Mouse (Mus musculus) heart, embryonic 12.5 days (tissue): Measurements from ENCODE around the gene Rad51b. TPM values are rescaled to one million over a fixed set of nuclear protein-coding genes. Genes with fewer than 3 reads are reported as not detected.

Source experiments
- ATAC-seq: fragments of 200-750 bp; cut with Nextera tagmentation; 2 replicates; pipeline ENCODE4 v1.8.0; 2017; ENCODE audit warnings: moderate TSS enrichment, moderate library complexity; ENCODE audit not compliant: insufficient number of reproducible peaks, low FRiP score
- H3K27ac ChIP-seq: fragments of 300-500 bp; sonication (generic); 2 replicates; pipeline ENCODE4 v1.5.1; 2016; ENCODE audit warnings: mild to moderate bottlenecking, moderate library complexity; ENCODE audit not compliant: poor library complexity, severe bottlenecking
- H3K27me3 ChIP-seq: fragments of 300-500 bp; sonication (generic); replicated peaks from 2 replicates; pipeline ENCODE4 v1.6.1; 2016; ENCODE audit warnings: mild to moderate bottlenecking, moderate library complexity
- H3K36me3 ChIP-seq: fragments of 300-500 bp; sonication (generic); 2 replicates; pipeline ENCODE4 v1.6.1; 2016; ENCODE audit warnings: mild to moderate bottlenecking, moderate library complexity
- H3K4me1 ChIP-seq: fragments of 300-500 bp; sonication (generic); replicated peaks from 2 replicates; pipeline ENCODE4 v1.6.1; 2016; ENCODE audit warnings: mild to moderate bottlenecking
- H3K4me2 ChIP-seq: fragments of 300-500 bp; sonication (generic); 2 replicates; pipeline ENCODE4 v1.6.1; 2016; ENCODE audit warnings: mild to moderate bottlenecking, moderate library complexity
- H3K4me3 ChIP-seq: fragments of 300-500 bp; sonication (generic); 2 replicates; pipeline ENCODE4 v1.5.1; 2016; ENCODE audit warnings: mild to moderate bottlenecking
- H3K9ac ChIP-seq: fragments of 300-500 bp; sonication (generic); 2 replicates; pipeline ENCODE4 v1.6.1; 2016; ENCODE audit warnings: mild to moderate bottlenecking, moderate library complexity
- H3K9me3 ChIP-seq: fragments of 300-500 bp; sonication (generic); replicated peaks from 2 replicates; pipeline ENCODE4 v1.6.1; 2016; ENCODE audit warnings: mild to moderate bottlenecking, moderate library complexity
- WGBS: fragments of 180-500 bp; shearing (Covaris S2); methylation state at CpG from one replicate; pipeline ENCODE4 v1.1.7; 2016; 5-methylcytosine and 5-hydroxymethylcytosine counted together
- polyA plus RNA-seq: library from polyadenylated mRNA; unstranded; fragments of >200 nt; fragmentation: Nextera tagmentation; extraction: Ambion mirVana; gene quantifications from 2 replicates; pipeline ENCODE4 v1.2.1, GENCODE M21; 2016

Rad51b gene
- polyA plus RNA-seq, 1 experiment from 2014 or later, result 4.6 TPM

DNA sequence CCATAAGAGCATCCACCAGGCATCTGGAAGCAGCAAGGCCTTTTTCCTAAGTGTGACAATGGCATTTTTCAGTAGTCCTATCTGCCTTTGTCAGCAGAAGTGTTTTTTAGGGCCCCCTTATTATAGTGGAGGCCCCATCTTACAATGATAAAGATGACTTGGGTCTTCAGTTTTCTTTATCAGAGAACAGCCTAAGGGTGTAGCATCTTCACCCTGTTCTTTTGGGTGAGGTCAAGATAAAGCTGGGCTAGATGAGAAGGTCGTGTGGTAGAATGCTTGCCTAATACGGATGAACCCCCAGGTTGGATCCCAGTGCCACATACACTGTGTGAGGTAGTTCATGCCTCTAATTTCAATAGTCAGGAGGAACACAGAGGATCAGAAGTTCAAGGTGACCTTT lies 307.8 kb downstream of the Rad51b start:
- no peak overlapping the region for H3K4me3 ChIP-seq
- peaks cover 16% of the 10 kb centered on the region for H3K4me1 ChIP-seq
- H3K9ac ChIP-seq, result no peak overlapping the region
- H3K9me3 ChIP-seq, result no peaks in the 10 kb centered on the region
- ATAC-seq, result no peak
- whole genome bisulfite sequencing, result 82% methylated on average over 2 of the region's 2 CpGs
- no peak overlapping the region for H3K4me2 ChIP-seq
- H3K27ac ChIP-seq, result no peak overlapping the region
- no peaks in the 10 kb centered on the region for H3K36me3 ChIP-seq
- H3K27me3 ChIP-seq, result no peaks in the 10 kb centered on the region

DNA sequence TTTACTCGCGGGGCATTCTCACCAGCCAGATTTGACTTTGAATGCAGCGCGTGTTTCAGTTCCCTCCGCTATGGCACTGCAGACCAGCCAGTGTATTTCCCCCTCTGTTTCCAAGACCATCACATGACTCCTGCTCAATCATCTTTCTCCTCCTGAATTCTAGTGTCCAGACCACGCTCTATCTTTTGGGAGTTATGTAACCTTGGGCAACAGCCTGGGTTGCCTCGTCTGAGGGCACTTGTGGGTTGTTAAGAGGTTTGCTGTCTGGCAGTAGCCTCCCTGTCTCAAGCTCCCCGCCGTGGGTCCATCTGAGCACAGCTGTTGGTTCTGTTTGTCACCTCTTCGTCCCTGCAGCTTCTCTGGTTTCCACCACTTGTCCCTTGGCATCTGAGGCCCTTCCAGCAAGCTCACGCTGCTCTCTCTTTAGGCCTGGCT lies 309.1 kb downstream of the Rad51b start:
- H3K36me3 ChIP-seq, result no peaks in the 10 kb centered on the region
- no peak overlapping the region for H3K9ac ChIP-seq
- WGBS, result 73% methylated on average over 11 of the region's 11 CpGs
- no peaks in the 10 kb centered on the region for H3K9me3 ChIP-seq
- no peak for ATAC-seq
- H3K4me2 ChIP-seq, result no peak overlapping the region
- no peak overlapping the region for H3K27ac ChIP-seq
- no peak overlapping the region for H3K4me3 ChIP-seq
- H3K4me1 ChIP-seq, result peaks cover 23% of the 10 kb centered on the region
- no peaks in the 10 kb centered on the region for H3K27me3 ChIP-seq

DNA sequence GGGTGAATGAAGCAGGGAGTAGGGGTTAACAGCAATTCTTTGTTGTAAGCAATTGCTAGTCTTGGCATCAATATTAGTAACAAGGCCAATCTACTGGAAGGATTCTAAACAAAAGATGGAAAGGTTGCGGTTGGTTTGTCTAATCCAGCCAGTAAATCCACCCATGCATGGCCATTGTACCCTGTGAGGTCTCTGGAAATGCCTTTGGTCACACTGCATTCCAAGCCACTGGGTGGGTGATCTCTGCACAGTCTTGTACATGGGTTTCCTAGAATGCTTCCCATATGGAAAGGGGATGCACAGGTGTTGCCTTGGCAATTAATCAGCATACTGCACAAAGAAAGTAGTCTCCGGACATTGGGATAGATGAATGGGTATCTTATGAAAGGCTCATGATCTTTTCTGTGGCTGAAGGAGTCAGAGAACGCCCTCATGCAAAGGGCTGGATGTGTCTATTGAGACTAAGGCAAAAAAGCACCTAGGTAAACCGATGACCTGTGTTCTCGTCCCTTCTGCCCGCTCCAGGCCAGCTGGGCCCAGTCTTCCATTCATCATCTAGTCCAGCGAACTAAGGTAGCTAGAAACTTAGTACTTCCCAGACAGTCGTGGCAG lies 312.4 kb downstream of the Rad51b start:
- no peak for ATAC-seq
- no peak overlapping the region for H3K9ac ChIP-seq
- no peaks in the 10 kb centered on the region for H3K27me3 ChIP-seq
- H3K9me3 ChIP-seq, result no peaks in the 10 kb centered on the region
- H3K36me3 ChIP-seq, result no peaks in the 10 kb centered on the region
- H3K4me2 ChIP-seq, result no peak overlapping the region
- peaks cover 49% of the 10 kb centered on the region for H3K4me1 ChIP-seq
- no peak overlapping the region for H3K4me3 ChIP-seq
- WGBS, result 81% methylated on average over 8 of the region's 8 CpGs
- H3K27ac ChIP-seq, result no peak overlapping the region

DNA sequence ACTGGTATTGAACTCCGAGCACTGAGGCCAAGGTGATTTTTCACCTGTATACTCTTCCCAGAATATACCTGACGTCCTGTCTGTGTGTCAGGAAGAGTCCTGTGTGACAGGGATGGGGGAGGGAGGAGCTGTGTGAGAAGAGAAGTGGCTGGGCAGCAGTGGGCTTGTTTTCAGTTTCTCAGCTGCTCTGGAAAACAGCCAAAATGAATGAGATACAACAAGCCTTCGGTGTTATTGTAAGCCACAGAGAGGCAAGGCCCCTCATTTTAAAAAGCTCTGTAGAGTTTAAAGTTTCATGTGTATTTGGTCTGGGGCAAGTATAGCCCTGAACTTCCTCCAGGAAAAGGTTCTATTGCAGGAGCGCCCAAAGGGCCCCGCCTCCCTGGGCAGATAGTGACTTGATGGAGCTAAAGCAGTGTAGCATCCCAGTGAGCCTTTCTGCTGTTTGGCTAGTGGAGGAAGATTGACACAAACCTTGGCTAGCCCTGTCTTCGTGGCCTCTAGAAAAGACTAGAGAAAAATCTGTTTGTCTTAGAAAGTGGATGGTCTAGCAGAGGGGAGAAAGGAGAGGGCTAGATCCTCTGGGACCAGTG lies 313.5 kb downstream of the Rad51b start:
- H3K36me3 ChIP-seq, result no peaks in the 10 kb centered on the region
- H3K9ac ChIP-seq, result peak overlapping the region; percentile 19
- H3K4me2 ChIP-seq, result no peak overlapping the region
- H3K4me1 ChIP-seq, result peaks cover 53% of the 10 kb centered on the region
- H3K4me3 ChIP-seq, result no peak overlapping the region
- no peaks in the 10 kb centered on the region for H3K27me3 ChIP-seq
- ATAC-seq, result no peak
- H3K27ac ChIP-seq, result peak overlapping the region; percentile 68
- 55% methylated on average over 6 of the region's 6 CpGs for WGBS
- H3K9me3 ChIP-seq, result no peaks in the 10 kb centered on the region

DNA sequence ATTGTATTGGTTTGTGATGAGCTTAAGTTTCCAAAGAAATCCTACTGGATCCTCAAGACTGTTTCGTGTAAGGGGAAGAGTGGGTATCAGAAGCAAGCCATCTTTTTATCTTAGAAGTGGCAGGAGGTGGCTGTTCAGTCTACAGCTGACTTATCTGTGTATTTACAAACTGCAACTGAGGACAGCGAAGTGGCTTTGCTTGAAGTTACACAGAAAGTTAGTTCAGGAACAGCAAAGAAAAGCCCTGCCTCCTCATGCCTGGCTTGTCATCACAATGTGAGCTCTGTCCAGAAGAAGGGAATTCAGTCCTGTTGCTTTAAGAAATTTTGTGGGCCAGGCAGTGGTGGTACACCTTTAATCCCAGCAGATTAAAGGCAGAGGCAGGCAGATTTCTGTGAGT lies 314.6 kb downstream of the Rad51b start:
- 54% methylated on average over 2 of the region's 2 CpGs for WGBS
- peaks cover 48% of the 10 kb centered on the region for H3K4me1 ChIP-seq

DNA sequence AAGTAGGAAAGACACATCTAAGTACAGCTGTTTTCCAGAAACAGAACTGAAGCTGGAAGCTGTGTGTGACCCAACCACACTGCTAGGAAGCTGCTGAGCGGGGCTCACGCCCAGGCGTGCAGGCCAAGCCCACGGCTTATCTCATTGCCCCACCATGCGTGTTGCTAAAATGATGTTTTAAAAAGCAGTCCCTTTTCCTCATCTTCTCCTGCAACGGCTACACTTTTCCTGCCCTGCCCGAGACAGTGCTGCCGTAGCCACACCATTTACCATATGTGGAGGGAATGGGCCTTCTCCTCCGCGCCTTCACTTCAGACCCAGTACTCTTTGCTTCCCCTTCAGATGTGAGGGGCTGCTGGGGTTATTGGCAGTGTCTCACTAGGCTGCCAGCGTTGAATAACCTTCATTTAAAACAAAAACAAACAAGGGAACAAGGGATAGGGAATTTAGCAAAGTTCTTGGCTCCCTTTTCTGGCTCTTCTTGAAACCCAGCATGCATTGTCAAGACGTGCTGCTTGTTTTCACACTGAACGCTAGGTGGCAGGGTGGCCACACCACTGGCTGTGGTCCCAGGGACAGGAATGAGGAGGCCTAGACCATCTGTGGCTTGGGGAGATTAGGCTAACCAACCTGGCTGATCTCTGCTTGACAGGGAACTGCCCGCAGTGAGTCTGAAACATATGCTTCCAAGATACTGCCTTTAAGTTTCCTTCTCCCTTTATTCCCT lies 315.4 kb downstream of the Rad51b start:
- Histone ChIP-seq H3K4me3 (no peak overlapping the region), H3K27ac (no peak overlapping the region), H3K4me1 (peaks cover 48% of the 10 kb centered on the region), H3K9me3 (no peaks in the 10 kb centered on the region), H3K27me3 (no peaks in the 10 kb centered on the region), H3K9ac (no peak overlapping the region), H3K36me3 (no peaks in the 10 kb centered on the region), H3K4me2 (no peak overlapping the region)
- WGBS, result 51% methylated on average over 14 of the region's 14 CpGs
- peak; percentile 90 for ATAC-seq

More for the DNA sequence above, 314.6 kb downstream of the Rad51b start:
- no peak overlapping the region for H3K4me2 ChIP-seq
- no peaks in the 10 kb centered on the region for H3K36me3 ChIP-seq
- no peaks in the 10 kb centered on the region for H3K9me3 ChIP-seq
- H3K4me3 ChIP-seq, result no peak overlapping the region
- no peaks in the 10 kb centered on the region for H3K27me3 ChIP-seq
- no peak overlapping the region for H3K27ac ChIP-seq
- no peak for ATAC-seq
- no peak overlapping the region for H3K9ac ChIP-seq

DNA sequence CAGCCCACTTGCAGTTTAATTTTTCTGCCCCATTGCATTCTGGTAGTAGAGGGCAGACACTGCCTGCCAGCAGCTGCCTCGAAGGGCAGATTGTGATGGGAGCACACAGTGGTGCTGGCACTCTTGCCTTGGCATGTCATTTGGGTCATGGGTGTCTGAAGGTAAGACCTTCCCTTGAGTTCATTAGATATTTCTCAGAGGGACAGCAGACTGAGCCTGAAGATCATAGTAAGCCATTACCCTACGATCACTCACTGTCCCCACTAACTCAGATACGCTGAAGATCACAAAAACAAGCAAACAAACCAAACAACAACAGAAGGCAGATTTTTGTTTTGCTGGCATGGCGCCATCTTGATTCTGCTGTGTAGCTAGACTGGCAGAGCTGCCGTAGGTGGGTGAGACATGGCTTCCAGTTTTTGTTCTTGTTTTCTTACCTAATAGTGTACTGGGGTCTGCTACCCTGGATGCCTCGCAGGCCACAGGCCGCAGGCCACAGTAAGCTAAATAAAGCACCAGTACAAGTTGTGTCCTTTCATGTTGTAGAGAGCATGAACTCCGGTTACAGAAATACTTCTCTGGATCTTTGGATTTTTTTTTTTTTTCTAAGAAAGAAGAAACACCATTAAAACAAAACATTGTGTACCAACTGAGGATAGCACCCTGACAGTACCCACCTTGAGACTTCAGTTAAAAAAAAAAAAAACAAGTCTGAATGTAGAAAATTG lies 316.1 kb downstream of the Rad51b start:
- peaks cover 48% of the 10 kb centered on the region for H3K4me1 ChIP-seq
- H3K9ac ChIP-seq, result no peak overlapping the region
- no peak overlapping the region for H3K4me3 ChIP-seq
- peak; percentile 25; the same call in 1 of the 2 replicates for ATAC-seq
- 76% methylated on average over 8 of the region's 8 CpGs for WGBS
- no peak overlapping the region for H3K4me2 ChIP-seq
- H3K9me3 ChIP-seq, result no peaks in the 10 kb centered on the region
- H3K27ac ChIP-seq, result peak overlapping the region; percentile 41
- H3K27me3 ChIP-seq, result no peaks in the 10 kb centered on the region
- H3K36me3 ChIP-seq, result no peaks in the 10 kb centered on the region

DNA sequence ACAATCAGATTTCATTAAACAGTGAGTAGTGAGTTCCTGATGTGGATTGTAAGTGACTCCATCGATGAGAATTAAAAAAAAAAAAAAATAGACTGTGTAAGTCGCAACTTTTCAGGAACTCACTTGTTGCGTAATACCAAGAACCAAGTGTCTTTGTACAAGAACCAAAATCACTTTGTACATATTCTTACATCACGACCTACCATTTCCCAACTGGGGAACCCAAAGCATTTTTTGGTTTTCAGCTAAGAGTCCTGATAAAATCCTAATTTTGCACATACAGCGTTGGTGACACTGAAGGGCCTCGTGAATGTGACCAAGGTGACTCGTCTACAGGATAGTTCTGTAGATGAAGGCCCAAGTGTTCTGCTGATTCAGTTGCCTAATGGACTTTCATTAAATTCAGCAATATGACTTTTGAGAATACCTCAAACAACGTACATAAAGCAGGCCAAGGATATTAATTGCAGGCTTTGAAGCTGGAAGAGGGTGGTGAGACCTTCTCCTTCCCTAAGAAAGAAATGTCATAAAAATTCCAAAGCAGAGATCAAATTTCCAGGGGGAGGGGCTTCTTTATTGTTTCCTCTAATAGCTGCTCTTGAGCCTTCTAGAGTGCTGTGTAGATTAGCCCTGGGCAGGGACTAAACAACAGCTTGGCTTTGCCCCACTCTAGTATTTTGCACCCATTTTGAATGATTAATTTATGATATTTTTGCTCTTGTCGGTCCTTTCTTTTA lies 316.9 kb downstream of the Rad51b start:
- WGBS, result 79% methylated on average over 9 of the region's 9 CpGs
- H3K4me2 ChIP-seq, result no peak overlapping the region
- H3K9ac ChIP-seq, result no peak overlapping the region
- H3K4me1 ChIP-seq, result peaks cover 48% of the 10 kb centered on the region
- H3K27ac ChIP-seq, result peak overlapping the region; percentile 52; the same call in 1 of the 2 replicates
- H3K27me3 ChIP-seq, result no peaks in the 10 kb centered on the region
- no peak overlapping the region for H3K4me3 ChIP-seq
- no peaks in the 10 kb centered on the region for H3K36me3 ChIP-seq
- no peak for ATAC-seq
- no peaks in the 10 kb centered on the region for H3K9me3 ChIP-seq

DNA sequence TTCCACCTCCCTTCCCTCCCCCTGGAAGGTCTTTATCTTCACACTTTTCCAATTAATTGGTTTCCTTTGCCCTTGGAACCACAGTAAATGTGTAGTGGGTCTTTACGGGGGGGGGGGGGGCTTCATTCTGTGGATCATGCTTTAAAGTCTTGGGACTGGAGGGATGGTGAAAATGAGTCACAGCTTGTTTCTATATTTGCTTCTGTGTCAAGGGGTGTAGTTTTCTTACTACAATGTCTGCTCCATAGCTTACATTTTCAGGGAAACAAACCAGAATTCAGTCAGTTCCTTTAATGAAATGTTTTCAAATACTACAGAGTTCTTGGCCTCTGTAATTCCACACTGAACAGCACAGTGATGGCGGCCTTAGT lies 317.5 kb downstream of the Rad51b start:
- H3K9me3 ChIP-seq, result no peaks in the 10 kb centered on the region
- H3K36me3 ChIP-seq, result no peaks in the 10 kb centered on the region
- no peak overlapping the region for H3K4me2 ChIP-seq
- no peak overlapping the region for H3K4me3 ChIP-seq
- WGBS, result 91% methylated on average over 2 of the region's 2 CpGs
- H3K4me1 ChIP-seq, result peaks cover 46% of the 10 kb centered on the region
- H3K27ac ChIP-seq, result no peak overlapping the region
- H3K27me3 ChIP-seq, result no peaks in the 10 kb centered on the region
- no peak overlapping the region for H3K9ac ChIP-seq
- no peak for ATAC-seq

DNA sequence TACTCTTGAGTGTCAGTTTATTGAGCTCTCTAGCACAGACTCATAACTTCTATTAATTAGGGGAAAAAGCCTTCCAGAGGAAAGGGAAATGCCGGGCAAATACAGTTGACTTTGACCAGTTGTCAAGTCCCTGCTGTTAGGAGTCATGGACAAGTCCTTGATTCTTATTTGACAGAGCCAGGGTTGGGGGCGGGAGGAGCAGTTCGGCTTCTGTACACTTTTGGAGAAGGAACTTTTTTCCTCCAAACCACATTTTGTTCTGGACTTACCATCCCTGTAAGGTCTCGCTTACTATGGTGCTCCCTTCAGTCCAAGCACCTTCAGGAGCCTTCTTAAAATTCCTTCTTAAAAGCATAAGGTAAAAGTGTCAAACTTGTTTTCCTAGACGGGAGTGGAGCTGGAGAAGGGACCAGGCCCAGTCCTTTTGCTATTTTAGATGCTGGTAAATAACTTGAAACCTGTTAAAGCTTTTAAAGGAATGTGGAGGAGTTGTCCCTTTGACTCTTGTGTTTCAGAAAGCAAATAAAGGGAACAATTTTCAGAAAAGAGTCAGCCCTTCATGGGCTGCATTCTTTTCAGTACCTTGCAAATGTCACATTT lies 318.7 kb downstream of the Rad51b start:
- Histone ChIP-seq H3K36me3 (no peaks in the 10 kb centered on the region), H3K27ac (no peak overlapping the region), H3K9ac (no peak overlapping the region), H3K4me2 (no peak overlapping the region), H3K4me1 (peaks cover 34% of the 10 kb centered on the region), H3K27me3 (no peaks in the 10 kb centered on the region), H3K4me3 (no peak overlapping the region), H3K9me3 (no peaks in the 10 kb centered on the region)
- 73% methylated on average over 5 of the region's 5 CpGs for WGBS
- ATAC-seq, result no peak
